Mouse (Mus musculus): ENCODE results near the gene Ppp6r1.

Gene Ppp6r1

DNA sequence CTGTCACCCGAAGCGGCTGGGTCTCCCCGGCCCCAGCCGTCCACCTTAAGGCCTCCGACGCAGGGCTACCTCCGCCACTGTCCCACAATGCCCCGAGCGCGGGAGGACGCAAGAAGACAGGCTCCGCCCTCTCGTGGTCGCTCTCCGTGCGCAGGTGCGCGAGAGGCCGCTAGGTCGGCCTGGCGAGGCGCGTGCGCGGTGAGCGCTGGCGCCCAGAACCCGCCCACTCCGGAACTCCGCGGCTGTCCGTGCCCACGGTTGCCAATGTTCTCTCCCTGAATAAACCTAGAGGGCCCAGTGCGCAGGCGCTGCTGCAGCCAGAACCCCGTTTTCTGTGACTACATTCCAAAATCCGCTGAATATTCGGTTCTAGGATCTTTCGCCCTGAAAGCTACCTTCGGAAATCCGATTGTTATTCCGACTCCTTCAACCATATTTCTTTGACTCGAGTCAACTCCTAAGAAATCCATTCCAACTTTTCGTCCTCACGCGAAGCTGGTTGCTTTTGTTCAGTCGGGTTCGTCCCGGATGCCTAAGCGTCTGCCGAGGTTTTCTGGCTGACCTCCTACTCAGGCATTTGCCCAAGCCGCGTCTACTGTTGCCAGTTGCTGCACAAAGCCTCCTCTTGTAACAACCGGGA is at the start of gene Ppp6r1:
Gene Ppp6r1, minus strand, starts transcription at position 108 of the 640 bp plus-strand sequence.
- peak; percentile 98 for DNase-seq

DNA sequence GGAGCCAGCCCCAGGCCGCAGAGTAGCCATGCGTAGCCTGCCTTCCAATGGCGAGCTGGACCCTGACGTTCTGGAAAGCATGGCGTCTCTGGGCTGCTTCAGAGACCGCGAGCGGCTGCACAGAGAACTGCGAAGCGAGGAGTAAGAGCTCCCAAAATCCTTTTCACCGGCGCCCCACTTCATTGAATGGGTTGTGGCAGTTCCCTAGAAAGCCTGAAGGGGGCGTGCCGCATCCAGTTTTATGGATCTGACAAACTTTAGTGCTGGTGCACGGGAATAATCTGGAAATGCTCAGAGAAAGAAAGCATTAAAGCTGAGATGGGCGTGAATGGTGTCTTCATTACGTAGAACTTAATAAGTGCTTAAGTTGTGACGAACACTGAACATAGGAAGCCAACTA is 46.3 kb upstream of the Ppp6r1 start:
- peak; percentile 32 to 50 for DNase-seq

DNA sequence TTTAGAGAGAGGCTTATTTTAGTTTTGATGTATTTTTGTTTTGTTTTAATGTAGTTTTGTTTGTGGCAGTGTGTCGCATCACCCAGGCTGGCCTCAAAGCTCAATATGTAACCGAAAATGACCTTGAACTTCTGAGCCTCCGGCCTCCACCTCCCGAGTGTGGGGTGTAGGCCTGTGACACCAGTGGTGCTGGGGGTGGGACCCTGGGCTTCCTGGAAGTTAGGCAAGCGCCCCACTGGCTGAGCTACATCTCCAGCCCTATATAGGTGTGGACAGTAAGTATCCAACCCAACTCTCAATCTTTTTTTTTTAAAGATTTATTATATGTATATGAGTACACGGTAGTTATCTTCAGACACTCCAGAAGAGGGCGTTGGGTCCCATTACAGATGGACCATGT is 44.4 kb upstream of the Ppp6r1 start:
- no peak for DNase-seq

DNA sequence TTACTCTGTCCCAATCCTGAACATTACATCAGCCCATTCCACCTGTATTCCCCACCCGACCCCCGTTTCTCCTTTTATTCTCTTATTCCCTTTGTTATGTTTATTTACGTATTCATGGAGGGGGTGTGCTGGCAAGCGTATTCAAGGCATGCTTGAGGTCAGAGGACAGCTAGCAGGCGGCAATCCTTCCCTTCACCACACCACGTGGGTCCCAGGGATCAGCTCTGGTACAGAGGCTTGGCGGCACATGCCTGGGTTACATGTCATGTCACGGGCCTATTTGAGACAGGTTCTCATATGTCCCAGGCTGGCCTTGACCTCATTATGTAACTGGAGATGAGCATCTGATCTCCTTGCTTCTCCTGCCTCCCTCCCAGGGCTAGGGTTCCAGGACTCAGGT is 43.5 kb upstream of the Ppp6r1 start:
- no peak for DNase-seq

DNA sequence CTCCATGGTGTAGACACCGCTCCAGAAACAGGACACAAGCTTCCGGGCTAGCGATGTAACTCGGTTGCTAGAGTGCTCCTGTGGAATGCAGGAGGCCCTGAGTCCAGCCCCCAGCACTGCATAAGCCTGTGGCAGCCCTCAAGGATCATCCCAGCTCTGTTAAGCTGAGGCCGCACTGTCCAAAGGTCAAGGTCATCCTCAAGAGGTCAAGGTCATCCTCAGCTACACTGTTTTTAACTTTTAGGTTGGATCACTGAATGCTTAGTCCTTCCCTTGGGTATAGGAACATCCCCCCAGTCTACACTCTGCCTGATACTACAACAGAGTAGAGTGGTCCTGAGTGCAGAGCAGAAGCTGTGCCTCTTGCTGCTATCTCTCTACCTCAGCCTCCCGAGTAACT is 34.2 kb upstream of the Ppp6r1 start:
- DNase-seq: no peak

DNA sequence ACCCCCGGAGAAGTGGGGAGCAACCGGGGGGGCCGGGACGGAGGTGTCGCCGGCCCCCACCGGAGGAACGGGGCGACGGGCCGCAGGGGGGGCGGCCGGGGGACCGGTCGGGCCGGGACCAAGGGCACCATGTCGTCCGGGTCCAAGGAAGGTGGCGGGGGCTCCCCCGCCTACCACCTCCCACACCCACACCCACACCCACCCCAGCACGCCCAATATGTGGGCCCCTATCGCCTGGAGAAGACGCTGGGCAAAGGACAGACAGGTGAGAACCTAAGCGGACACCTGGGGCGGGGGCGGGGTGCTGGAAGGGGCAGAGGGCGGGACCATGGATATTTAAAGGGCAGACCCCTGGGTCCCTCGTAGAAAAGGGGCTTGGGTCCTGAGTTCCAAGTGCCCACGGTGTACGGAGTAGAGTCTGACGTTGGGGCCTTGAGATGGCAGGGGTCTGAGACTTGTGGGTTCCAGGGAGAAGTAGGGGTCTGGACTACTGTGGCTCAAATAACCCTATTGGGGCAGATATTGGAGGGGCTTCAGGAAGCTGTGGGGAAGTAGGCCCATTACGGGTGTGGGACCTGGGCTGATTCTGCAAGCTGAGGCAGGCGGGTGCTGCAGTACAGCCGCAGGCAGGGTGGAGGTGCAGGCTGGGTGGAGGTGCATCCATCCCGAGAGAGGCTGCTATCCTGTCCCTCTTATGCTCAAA is 32.3 kb upstream of the Ppp6r1 start:
- DNase-seq: peak; percentile 55 to 60

DNA sequence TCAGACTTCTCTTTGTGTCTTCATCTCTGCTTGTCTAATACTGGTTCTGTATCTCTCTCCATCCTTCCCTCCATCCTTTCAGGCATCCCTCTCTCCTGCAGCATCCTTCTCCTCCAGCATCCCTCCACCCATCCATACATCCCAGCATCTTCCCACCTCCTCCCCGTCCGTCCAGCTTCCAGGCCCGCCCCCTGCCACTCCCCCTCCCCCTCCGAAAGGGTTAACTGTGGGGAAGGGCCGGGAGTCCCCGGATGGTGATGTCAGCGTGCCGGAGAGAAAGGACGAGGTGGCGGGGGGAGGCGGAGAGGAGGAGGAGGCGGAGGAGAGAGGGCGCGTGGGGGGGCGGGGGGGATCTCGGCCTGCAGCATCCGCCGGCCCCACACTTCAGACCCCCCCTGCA is 31.6 kb upstream of the Ppp6r1 start, which contains the start of gene Brsk1:
Gene Brsk1, plus strand, starts transcription at position 218 of the 400 bp plus-strand sequence.
- DNase-seq: peak; percentile 88 to 90

DNA sequence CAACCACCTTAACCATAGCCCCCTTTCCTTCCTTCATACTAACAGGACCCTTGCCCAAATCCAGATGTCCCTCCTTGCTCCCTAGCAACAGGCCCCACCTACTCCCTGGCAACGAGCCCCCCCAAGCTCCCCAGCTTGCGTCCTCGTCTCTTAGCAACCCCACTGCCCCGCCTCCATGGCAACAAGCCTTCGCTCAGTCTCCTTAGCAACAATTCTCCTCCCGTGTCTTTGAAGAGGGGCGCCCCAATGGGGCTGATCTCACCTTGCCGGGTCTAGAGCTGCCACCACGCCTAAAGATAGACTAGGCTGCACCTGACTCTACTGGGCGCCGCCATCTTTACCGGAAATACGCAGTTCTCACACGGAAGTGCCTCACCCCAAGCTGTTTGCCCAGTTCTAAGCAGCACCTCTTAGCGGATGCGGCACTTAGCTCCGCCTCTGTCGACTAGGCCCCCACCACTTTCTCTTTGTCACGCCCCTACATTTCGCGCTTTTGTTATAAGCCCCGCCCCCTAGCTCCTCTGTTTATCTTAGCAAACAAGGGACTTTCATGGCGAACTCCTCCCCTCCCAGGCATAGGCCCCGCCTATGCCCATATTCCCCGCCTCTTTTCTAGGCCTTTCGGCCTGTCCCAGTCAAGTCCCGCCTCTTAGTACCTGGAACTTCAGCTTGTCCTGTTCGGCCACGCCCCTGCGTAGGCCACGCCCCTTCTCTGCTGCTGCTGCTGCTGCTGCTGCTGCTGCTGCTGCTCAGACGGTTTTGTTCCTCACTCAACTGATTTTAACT is 26.0 kb upstream of the Ppp6r1 start, which contains the start of gene Hspbp1:
Gene Hspbp1, minus strand, starts transcription at position 437 of the 786 bp plus-strand sequence.
- peak; percentile 87 to 93 for DNase-seq

DNA sequence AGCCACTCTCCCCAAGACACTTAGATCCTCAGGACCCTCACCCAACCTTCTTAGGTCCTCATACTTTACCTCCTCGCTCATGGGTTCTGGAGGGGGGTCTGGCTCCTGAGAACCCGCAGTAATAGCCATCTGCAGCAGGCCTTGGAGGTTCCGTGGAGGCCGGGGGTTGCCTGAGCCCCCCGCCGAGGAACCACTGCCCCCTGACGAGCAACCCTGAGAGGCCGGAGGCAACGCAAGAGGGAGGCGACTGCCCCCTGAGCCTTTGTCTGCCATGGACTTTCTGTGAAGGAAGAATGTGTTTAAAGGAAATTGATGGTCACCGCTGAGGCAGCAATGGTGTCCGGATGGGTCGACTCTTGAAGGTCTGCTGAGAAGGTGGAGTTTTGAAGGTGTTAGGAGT is 25.4 kb upstream of the Ppp6r1 start:
- peak; percentile 22 to 30 for DNase-seq

DNA sequence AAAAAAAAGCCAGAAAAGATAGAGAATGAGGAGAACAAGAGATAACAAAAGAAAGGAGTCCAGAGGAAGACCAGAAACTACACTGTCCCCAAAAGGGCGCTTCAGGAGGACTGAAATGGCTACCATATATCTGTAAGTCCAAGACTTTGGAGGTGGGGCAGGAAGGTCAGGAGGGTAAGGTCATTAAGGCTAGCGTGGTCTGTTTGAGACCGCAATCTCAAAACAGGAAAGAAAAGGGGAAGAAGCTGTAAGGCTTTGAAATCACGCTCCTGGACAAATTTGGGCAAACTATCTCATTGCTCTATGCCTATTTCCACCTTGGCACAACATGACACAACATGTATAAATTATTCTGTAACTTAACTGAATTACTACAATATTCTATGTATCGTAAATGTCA is 24.5 kb upstream of the Ppp6r1 start:
- DNase-seq: no peak

DNA sequence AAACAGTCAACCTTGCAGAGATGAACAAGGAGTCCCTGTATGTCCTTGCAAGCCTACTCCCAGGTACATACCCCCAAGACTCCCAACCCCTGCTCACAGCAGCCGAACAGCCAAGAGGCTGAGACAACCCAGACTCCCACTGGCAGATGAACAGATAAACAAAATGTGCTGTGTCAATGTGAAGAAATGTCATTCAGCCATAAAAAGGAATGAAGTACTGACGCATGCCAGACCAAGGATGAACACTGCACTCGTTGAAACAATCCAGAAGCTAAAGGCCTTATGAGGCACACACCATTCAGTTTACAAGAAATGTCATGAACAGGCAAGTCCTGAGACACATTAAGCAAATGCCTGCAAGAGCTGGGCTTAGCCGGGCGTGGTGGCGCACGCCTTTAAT is 16.4 kb upstream of the Ppp6r1 start:
- no peak for DNase-seq

DNA sequence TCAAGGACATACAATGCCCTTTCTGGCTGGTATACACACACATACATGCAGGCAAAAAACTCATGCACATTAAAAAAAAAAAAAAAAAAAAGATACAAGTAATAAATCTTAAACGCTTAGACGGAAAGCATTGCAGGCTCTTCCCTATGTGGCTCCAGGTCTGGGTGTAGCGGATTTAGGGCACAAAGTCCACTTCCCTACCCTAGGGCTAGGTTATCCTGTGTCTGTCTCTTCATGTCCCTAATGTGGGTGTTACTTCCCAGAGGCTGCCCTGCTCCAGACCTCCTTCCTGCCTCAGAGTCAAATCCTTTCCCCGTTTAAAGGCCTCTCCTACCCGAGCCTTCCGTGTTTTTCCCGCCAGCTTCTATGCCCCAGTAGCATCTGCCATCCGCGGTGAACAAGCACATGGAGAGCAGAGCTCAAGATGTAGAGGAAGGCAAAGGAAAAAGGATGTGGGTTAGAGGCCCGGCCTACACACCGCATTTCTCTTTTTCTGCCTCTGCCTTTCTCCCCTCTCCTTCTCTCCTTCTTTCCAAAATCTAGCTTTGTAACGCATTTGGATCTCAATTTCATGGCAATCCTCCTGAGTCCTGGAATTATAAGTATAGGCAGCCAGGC is 15.4 kb upstream of the Ppp6r1 start:
- DNase-seq: no peak

DNA sequence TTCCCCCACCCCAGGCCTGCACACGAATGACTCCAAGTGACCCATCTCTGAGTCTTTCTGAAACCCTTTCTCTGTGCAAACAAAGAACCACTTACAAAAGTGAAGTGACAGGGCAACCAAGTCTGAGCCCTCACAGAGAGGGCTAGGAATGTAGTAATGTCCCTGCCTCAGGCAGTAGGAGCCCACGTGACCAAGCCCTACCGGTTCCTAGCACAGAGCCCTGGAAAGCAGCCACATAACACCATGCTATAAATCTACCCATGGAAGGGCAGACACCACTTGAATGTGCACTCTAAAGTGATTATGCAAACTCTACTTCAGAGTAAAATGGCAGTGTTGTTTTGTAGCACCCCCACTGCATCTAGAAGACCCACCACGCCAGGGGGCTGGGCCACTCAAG is 13.1 kb upstream of the Ppp6r1 start:
- no peak for DNase-seq

DNA sequence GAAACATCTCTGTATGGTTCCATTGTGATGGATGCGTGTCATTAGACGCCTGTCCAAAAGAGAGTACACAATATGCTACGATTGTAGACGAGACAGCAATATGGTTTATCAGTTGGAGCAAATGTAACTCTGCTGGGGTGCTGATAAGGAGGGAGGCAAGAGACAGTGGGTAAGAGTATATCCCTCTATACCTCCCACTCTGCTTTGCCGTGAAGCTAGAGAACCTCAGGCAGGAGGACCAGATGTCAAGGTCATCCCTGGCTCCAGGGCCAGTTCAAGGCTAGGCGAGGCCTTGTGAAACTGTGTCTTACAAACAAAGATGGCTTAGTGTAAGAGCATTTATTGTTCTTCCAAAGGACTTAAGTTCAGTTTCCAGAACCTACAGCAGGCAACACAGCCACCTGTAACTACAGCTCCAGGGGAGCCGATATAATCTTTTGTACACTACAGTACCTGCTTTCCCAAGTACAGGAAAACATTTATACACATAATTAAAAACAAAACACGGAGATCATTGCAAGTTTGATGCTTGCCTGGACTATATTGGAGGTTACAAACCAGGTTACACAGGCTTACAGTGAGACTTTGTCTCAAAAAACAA is 11.9 kb upstream of the Ppp6r1 start:
- DNase-seq: no peak

DNA sequence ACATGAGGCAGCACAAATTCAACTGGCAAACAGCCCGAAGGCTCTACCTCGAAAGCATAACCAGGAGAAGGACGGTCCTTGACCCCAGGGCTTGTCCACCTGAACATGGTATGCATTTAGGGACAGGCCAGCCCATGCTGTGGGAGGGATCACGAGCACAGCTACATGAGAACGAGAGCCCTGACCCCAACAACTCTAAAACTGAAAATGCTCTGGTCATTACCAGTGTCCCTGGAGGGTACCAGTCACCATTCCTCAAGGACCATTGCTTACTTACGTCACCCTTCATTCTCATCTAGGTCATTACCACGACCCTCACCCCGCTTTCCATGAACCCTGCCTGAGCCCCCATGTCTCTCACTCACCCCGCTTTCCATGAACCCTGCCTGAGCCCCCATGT is 10.3 kb upstream of the Ppp6r1 start:
- DNase-seq: no peak

DNA sequence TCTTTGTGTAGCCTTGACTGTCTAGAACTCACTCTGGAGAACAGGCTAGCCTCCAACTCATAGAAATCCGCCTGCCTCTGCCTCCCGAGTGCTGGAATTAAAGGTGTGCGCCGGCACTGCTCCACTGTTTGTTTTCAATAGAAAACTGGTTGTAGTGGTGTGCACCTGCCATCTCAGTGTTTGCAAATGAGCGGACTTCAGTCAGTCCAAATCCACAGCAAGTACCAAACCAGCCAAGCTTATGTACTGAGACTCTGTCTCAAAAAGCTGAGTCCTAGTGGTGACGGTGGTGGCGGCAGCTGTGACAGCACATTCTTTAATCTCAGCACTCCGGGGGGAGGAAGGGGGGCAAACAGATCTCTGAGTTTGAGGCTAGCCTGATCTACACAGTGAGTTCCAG is 9.7 kb upstream of the Ppp6r1 start:
- no peak for DNase-seq

DNA sequence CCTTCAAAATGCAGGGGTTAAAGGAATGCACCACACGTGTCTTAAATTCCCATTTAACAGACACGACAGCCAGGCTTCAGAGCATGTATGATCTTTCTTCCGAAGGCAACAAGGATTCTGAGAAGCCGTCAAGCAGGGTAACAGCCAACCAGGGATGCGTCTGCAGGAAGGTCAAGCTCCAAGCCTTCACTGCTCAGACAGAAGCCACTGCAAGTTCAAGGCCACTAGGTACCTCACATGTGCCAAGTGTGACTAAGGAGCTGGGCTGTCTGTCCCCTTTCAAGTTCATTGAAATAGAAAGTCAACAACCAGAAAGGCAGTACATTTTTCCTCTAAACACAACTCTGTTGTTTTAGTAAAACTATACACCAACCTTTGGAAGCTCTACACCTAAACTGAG is 8.1 kb upstream of the Ppp6r1 start:
- no peak for DNase-seq

DNA sequence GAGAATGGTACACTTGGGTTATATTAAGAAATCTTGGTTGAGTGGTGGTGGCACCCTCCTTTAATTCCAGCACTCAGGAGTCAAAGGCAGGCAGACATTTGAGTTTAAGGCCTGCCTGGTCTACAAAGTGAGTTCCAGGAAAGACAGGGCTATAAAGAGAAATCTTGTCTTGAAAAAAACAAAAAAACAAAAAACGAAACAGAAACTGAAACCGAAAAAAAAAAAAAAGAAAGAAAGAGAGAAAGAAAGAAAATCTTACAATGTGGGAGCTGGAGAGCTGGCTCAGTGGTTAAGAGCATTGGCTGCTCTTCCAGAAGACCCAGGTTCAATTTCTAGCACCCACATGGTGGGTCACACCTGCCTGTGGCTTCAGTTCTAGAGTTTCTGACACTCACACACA is 4.9 kb upstream of the Ppp6r1 start:
- DNase-seq: no peak

DNA sequence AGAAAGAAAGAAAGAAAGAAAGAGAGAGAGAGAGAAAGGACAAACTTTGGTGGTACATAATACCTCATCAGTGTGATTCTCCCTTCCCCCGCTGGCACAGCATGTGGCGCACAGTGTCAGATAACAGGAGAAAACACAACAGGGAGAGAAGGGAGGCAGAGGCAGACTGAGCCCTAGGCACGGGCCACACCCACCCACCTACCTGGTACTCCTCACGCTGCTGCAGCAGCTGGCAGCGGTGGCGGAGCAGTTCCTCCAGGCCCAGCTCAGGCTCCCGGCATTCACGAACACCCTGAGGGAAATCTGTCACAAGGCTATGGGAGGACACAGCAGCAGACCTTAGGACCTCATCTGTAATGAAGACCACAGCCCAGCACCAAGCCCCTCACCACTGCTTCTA is 4.4 kb upstream of the Ppp6r1 start:
- DNase-seq: no peak

DNA sequence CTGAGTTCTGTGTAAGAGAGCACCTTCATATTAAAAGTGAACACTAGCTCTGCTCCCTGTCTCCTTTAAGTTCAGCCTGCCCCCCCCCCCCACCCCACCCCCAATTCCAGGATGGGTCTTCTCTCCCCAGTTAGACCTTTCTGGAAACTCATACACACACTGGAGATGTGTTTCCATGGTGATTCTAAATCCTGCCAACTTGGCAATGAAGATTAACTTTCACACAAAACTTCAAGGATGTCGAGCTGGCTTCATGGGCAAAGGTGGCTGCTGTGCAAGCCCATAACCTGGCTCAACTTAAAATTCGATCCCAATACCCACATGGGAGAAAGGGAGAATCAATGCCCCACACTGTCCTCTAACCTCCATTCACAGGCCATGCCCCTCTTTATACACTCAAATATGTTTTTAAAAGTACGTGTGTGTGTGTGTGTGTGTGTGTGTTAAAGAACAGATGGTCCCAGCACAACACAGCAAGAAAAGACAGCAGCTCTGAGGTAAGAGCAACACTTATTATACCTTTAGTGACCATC is 1.2 kb upstream of the Ppp6r1 start:
- no peak for DNase-seq

DNA sequence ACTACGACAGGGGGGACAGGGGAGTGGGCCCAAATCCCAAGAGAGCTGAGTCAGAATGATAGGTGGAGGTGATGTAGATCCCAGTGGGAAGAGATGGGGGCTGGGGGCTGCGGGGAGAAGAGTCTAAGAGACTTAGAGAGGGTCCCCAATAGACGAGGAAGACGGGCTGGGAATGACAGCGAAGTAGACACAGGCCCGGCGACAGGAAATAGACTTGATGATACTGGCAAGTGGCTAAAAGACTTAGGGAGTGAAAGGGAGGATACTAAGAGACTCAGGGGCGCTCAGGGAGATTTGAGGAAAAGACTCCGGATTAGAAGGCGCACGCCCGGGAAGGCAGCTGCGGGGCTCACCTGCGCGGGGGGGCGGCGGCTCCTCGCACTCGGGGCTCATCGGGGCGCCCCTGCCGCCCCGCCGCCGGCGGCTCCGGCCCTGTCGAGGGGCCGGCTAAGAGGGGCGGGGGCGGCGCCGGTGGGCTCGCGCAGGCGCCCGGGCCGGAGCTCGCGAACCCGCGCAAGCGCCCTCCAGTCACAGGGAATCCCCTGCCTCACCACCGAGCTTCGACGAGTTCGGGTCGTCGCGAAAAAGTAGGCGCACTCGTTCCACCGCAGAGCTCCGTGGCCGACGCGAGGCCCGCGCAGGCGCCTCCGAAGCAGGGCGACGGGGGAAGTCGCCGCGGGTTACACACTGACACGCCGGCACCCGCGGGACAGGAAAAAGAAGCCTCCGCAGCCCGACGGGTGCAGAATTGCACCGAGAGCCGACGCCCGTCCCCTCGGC is 501 bp downstream of the Ppp6r1 start:
- peak in 1 of 2 experiments; percentile 20 for DNase-seq

All from cerebellum, adult 18-20 months (tissue).